Mouse (Mus musculus) lung, embryonic 15.5 days (tissue): Measurements from ENCODE around the gene Rps7. TPM values are rescaled to one million over a fixed set of nuclear protein-coding genes. Genes with fewer than 3 reads are reported as not detected.

Experiments
- ATAC-seq: fragments of 200-750 bp; cut with Nextera tagmentation; 2 replicates; pipeline ENCODE4 v1.8.0; 2017; ENCODE audit warnings: moderate number of reproducible peaks, borderline replicate concordance; ENCODE audit not compliant: low FRiP score, low TSS enrichment; ENCODE audit errors: extremely low read depth
- H3K27ac ChIP-seq: fragments of 300-500 bp; sonication (generic); 2 replicates; pipeline ENCODE4 v1.5.1; 2015; ENCODE audit warnings: moderate library complexity, mild to moderate bottlenecking, inconsistent platforms
- H3K27me3 ChIP-seq: fragments of 300-500 bp; sonication (generic); 2 replicates; pipeline ENCODE4 v1.6.1; 2015; ENCODE audit warnings: inconsistent platforms
- H3K36me3 ChIP-seq: fragments of 300-500 bp; sonication (generic); 2 replicates; pipeline ENCODE4 v1.6.1; 2015; ENCODE audit warnings: inconsistent platforms
- H3K4me1 ChIP-seq: fragments of 300-500 bp; sonication (generic); 2 replicates; pipeline ENCODE4 v1.6.1; 2015; ENCODE audit warnings: inconsistent platforms
- H3K4me2 ChIP-seq: fragments of 300-500 bp; sonication (generic); 2 replicates; pipeline ENCODE4 v1.6.1; 2015; ENCODE audit warnings: inconsistent platforms, mild to moderate bottlenecking, moderate library complexity
- H3K4me3 ChIP-seq: fragments of 300-500 bp; sonication (generic); 2 replicates; pipeline ENCODE4 v1.5.1; 2015; ENCODE audit warnings: mild to moderate bottlenecking, inconsistent platforms
- H3K9ac ChIP-seq: fragments of 300-500 bp; sonication (generic); 2 replicates; pipeline ENCODE4 v1.6.1; 2015; ENCODE audit warnings: inconsistent platforms
- H3K9me3 ChIP-seq: fragments of 300-500 bp; sonication (generic); 2 replicates; pipeline ENCODE4 v1.6.1; 2016; ENCODE audit warnings: inconsistent platforms
- WGBS: fragments of 180-500 bp; shearing (Covaris S2); methylation state at CpG from one replicate; pipeline ENCODE4 v1.1.7; 2015; 5-methylcytosine and 5-hydroxymethylcytosine counted together
- polyA plus RNA-seq: library from polyadenylated mRNA; unstranded; fragments of >200 nt; fragmentation: Nextera tagmentation; extraction: Ambion mirVana; gene quantifications from 2 replicates; pipeline ENCODE4 v1.2.1, GENCODE M21; 2015

The Rps7 gene
- polyA plus RNA-seq, 1 experiment from 2014 or later: 664 TPM

DNA sequence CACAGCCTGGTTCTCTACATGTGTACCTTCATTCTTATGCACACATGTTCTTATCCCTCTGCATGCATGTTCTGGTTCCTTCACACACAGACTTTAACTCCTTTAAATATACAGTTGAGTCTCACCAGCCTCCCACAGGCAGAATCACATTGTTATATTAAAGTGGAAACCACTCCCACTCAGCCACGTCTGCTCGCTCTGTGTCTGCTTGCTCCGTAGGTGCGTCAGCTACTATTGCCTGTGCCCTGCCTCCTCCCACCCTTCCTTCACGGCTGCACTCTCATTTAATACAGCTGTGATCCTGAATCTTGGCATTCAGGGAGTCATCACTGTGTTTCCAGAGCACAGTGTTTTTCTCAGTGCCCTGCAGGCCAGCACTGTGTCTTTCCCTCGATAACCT lies 23.4 kb downstream of the Rps7 start:
- Histone ChIP-seq H3K27me3 (no peaks in the 10 kb centered on the region), H3K4me1 (peaks cover 17% of the 10 kb centered on the region), H3K27ac (no peak overlapping the region), H3K4me2 (no peak overlapping the region), H3K9me3 (no peaks in the 10 kb centered on the region), H3K4me3 (no peak overlapping the region), H3K9ac (no peak overlapping the region), H3K36me3 (no peaks in the 10 kb centered on the region)
- WGBS: 53% methylated on average over 6 of the region's 6 CpGs
- no peak for ATAC-seq

DNA sequence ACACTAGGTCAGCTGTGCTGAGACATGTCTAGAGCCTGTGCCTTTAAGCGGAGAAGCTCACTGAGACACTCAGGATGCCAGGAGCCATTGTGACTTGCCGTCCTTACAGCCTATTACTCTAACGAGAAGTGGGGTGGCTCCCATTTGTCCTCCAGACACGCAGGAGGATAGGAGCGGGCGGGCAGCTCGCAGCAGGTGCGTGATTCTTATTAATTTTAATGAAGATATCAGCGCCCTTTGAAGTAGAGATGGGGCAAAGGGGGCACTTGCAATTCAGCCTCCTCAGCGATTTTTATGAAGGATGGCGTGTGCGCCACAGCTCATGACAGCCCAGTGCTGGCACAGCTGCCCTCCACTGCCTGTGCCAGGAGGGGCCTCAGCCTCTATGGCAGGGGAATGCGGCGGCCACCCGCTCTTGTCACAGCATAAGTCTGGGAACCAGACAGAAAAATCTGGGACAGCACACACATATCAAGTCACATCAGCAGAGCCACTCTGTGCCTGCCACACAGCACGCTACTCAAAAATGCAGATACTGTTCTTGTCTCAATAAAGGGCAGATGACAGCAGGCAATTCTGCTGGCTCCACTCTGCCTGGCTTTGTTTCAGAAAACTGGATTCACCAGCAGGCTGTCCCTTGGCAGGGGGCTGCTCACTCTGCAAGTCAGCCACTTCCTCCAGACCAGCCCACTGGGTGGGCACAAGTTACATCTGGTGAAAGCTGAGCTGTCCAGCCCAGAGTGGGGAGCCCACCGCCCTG lies 28.0 kb downstream of the Rps7 start:
- Histone ChIP-seq H3K27ac (no peak overlapping the region; the same call in 1 of the 2 replicates), H3K4me2 (no peak overlapping the region), H3K4me1 (peaks cover 12% of the 10 kb centered on the region), H3K27me3 (no peaks in the 10 kb centered on the region), H3K36me3 (no peaks in the 10 kb centered on the region), H3K9ac (no peak overlapping the region), H3K4me3 (no peak overlapping the region), H3K9me3 (no peaks in the 10 kb centered on the region)
- WGBS: 54% methylated on average over 17 of the region's 17 CpGs
- peak; percentile 45; the same call in 1 of the 2 replicates for ATAC-seq

DNA sequence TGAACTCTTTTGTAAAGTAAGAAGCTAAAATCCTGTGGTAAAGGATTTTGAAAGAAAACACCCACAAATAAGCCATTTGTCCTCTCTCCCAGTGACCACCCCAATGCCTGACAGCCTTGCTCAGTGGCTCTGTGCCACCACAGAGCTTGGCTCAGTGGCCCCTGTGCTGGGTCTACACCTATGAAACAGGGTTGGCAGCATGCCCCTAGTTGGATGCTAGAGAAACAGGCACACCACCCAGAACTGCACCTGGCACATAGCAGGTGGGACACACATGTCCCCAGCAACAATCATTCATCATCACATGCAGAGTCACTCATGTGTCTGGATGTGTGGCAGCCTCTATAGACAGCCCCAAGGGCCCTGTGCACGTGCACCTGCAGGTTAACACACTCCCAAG lies 32.3 kb downstream of the Rps7 start:
- Histone ChIP-seq H3K9me3 (no peaks in the 10 kb centered on the region), H3K9ac (no peak overlapping the region), H3K4me3 (no peak overlapping the region), H3K4me1 (peaks cover 18% of the 10 kb centered on the region), H3K27ac (no peak overlapping the region), H3K4me2 (no peak overlapping the region), H3K27me3 (no peaks in the 10 kb centered on the region), H3K36me3 (no peaks in the 10 kb centered on the region)
- WGBS: 50% methylated on average over 1 of the region's 1 CpGs
- ATAC-seq: no peak

DNA sequence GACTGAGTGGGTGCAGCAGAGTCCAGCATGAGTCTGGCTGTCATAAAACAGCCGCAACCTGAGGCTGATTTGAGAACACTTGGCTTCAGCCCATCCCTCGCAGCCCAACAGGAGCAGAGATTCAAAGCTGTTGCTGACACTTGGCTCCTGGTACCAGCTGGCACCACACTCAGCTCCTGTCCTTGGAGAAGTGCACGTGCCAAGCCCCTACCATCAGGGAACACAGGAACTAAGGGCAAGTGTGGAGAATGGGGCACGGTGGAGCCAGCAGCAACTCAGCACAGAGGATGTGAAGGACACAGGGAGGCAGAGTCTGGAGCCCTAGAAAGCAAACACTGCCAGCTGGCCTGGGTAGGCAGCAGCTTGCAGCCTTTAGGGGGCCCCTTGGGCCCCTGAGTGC lies 33.5 kb downstream of the Rps7 start:
- H3K9me3 ChIP-seq: no peaks in the 10 kb centered on the region

DNA sequence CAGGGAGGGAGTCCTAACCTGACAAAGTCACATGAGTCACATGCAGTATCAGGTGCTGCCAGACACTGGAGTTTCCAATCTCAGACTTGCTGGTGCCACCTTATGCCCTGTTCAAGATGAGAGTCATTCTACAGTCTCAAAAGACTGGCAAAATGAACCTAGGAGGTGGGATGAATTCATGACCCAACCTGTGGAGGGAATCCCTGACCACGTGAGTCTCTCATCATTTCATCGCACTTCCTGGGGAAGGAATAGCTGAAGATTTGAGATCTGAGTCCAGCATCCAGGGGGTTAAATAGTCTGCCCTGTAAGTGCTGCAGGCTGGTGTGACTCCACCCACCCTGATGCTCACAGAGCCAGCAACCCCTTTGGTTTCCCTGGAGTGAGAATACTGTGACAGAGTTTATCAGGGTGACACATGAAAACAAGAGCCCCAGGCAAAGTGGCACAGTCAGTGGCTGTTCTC lies 37.2 kb downstream of the Rps7 start:
- Histone ChIP-seq H3K4me3 (no peak overlapping the region), H3K9me3 (no peaks in the 10 kb centered on the region), H3K4me1 (peaks cover 11% of the 10 kb centered on the region; the same call in 1 of the 2 replicates), H3K4me2 (no peak overlapping the region), H3K36me3 (no peaks in the 10 kb centered on the region), H3K9ac (no peak overlapping the region), H3K27me3 (no peaks in the 10 kb centered on the region), H3K27ac (no peak overlapping the region)
- no peak for ATAC-seq
- 32% methylated on average over 2 of the region's 2 CpGs for WGBS

More for the DNA sequence above, 33.5 kb downstream of the Rps7 start:
- H3K4me2 ChIP-seq: no peak overlapping the region
- H3K36me3 ChIP-seq: no peaks in the 10 kb centered on the region
- no peaks in the 10 kb centered on the region for H3K27me3 ChIP-seq
- no peak overlapping the region for H3K9ac ChIP-seq
- peaks cover 13% of the 10 kb centered on the region for H3K4me1 ChIP-seq
- no peak overlapping the region for H3K4me3 ChIP-seq
- WGBS: 17% methylated on average over 4 of the region's 4 CpGs
- ATAC-seq: no peak
- no peak overlapping the region for H3K27ac ChIP-seq

DNA sequence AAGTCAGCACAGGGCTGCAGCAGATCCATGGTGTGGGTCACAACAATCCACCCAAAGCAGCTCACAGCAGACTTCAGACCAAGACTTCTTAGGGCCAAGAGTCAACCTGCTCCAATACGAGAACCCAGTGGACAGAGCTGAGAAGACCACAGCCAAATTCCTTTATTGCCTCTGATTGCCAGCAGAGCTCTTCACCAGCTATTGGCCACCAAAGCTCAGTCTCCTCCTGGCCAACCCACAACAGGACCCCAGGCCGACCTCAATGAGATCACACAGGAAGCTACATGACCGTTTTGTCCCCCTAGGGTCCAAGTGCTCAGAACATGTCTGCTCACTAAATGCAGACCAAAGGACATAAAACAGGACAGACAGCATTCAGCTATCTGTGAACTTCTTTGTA lies 37.6 kb downstream of the Rps7 start:
- WGBS: 50% methylated on average over 3 of the region's 3 CpGs
- ATAC-seq: no peak

DNA sequence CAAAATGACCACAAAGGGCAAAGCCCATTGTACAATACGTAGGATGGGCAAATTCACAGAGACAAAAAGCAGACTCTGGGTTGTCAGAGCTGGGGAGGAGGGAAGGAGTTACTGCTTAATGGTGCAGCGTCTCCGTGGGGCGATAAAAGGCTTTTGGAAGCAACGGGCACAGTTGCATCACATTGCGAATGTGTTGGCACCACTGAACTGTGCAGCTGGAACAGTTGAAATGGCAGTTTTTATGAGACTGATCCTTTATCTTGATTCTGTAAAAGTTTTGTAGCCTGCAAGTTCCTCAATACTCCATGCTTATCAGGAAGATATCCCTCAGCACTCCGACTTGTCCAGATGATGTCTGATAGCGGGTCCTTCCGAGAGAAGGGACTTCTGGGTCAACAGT lies 38.1 kb downstream of the Rps7 start:
- no peak for ATAC-seq
- Histone ChIP-seq H3K9ac (no peak overlapping the region), H3K27me3 (no peaks in the 10 kb centered on the region), H3K4me2 (no peak overlapping the region), H3K9me3 (no peaks in the 10 kb centered on the region), H3K36me3 (no peaks in the 10 kb centered on the region), H3K27ac (no peak overlapping the region), H3K4me1 (peaks cover 11% of the 10 kb centered on the region; the same call in 1 of the 2 replicates), H3K4me3 (no peak overlapping the region)
- WGBS: 59% methylated on average over 9 of the region's 9 CpGs

More for the DNA sequence above, 37.6 kb downstream of the Rps7 start:
- no peak overlapping the region for H3K4me2 ChIP-seq
- no peaks in the 10 kb centered on the region for H3K36me3 ChIP-seq
- H3K9ac ChIP-seq: no peak overlapping the region
- H3K4me3 ChIP-seq: no peak overlapping the region
- no peak overlapping the region for H3K27ac ChIP-seq
- no peaks in the 10 kb centered on the region for H3K27me3 ChIP-seq
- peaks cover 11% of the 10 kb centered on the region; the same call in 1 of the 2 replicates for H3K4me1 ChIP-seq
- no peaks in the 10 kb centered on the region for H3K9me3 ChIP-seq

DNA sequence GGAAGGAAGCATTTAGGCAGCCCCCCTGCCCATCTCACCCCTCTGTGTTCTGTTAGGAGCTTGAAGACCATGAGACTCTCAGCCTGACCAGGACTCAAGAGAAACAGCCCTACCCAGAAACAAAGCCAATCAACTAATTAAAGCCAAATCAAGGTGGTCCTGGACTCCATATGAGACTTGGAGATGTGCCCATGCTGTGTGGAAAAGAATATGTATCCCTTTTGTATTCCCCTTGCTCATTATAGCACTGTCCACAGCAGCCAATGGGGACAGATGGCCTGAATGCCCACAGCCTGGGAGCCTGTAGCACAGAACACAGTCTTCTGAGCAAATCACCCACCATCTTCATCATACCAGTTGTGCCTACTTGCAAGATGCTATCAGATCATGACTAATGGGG lies 38.9 kb downstream of the Rps7 start:
- H3K9me3 ChIP-seq: no peaks in the 10 kb centered on the region
- H3K27ac ChIP-seq: no peak overlapping the region
- no peak for ATAC-seq
- H3K27me3 ChIP-seq: no peaks in the 10 kb centered on the region
- 0 out of 2 replicates have a peak, but pooled peaks cover 7% of the 10 kb centered on the region for H3K4me1 ChIP-seq
- H3K36me3 ChIP-seq: no peaks in the 10 kb centered on the region
- H3K4me3 ChIP-seq: no peak overlapping the region
- no peak overlapping the region for H3K4me2 ChIP-seq
- no peak overlapping the region for H3K9ac ChIP-seq

DNA sequence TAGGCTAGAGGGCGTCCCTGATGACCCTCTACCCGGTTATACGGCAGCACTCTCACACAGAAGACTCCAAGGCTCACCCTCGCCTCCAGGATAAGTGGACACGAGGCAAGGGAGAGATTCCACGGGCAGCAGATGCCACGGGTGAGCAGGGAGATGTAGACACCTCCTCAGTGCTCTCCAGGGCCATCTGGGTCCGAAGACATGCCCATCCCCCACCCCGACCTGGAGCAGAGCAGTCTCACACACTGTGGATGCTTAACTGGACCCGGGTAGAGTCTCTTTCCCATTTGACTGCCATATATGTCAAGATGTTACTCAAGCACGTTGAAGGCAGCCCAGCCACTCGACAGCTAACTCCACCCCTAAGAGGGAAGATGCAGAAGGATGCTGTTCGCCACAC lies 45.3 kb downstream of the Rps7 start:
- no peaks in the 10 kb centered on the region for H3K36me3 ChIP-seq
- H3K27ac ChIP-seq: no peak overlapping the region
- WGBS: 32% methylated on average over 13 of the region's 13 CpGs
- H3K27me3 ChIP-seq: peaks cover 6% of the 10 kb centered on the region; the same call in 1 of the 2 replicates
- H3K9ac ChIP-seq: no peak overlapping the region
- H3K4me2 ChIP-seq: no peak overlapping the region
- H3K4me1 ChIP-seq: peaks cover 9% of the 10 kb centered on the region
- peak; percentile 21; the same call in 1 of the 2 replicates for ATAC-seq
- no peak overlapping the region for H3K4me3 ChIP-seq
- H3K9me3 ChIP-seq: no peaks in the 10 kb centered on the region

DNA sequence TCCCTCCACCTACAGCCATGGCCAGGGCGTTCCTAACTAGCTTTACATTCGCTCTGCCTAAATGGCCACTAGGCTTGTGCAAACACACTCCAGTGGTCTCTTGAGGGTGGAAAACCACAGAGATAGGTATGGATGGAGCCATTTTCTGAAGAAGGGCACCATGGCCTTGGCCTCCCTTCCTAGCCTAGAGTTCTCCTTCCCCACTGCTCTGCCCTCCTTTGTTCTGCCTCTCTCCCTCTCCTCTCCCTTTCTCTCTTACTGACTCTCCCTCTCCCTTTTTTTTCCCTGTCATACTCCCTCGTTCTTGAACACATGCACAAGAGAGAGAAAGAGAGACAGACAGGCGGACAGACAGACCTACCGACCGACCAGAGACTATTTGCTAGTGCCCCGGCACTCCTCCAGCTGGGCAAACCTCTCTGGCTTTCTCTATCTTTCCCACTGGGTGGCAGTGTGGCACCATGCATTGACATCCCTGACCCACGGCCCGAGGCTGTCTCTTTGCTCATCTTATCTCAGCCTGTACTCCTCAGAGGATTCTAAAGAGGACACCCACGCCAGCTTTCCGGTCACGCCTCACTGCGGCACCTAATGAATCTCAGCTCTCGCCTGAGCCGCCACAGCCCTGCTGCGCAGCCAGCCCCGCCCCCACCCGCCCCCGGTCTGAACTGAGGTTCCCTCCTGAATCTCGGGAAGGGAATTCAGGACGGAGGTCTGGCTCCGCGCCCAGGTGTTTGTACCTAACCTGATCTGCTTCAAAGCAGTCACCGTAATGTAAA lies 46.5 kb downstream of the Rps7 start:
- WGBS: 6% methylated on average over 24 of the region's 24 CpGs
- peak overlapping the region; percentile 36 for H3K4me3 ChIP-seq

DNA sequence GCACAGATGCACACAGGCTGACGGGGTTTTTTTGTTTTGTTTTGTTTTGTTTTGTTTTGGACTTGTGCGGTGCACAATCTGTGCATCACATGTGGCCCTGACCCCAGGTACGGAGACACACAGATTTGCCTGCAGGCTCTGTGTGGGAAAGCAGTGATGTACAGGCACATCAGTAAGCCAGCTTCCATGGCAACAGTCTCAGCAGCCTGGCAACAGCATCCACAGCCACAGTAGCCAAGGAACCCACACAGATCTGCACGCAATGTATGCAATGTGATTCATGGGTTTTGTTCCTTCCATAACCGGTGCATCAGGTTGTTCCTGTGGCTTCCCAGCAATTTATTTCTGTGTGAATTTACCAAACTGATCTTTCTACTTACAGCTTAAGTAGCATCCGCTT lies 47.8 kb downstream of the Rps7 start:
- no peak overlapping the region for H3K4me3 ChIP-seq
- WGBS: 77% methylated on average over 6 of the region's 6 CpGs
- no peaks in the 10 kb centered on the region for H3K36me3 ChIP-seq
- no peak for ATAC-seq
- H3K9me3 ChIP-seq: no peaks in the 10 kb centered on the region
- H3K27ac ChIP-seq: no peak overlapping the region
- H3K27me3 ChIP-seq: peaks cover 6% of the 10 kb centered on the region; the same call in 1 of the 2 replicates
- no peak overlapping the region for H3K4me2 ChIP-seq
- peaks cover 9% of the 10 kb centered on the region for H3K4me1 ChIP-seq
- no peak overlapping the region for H3K9ac ChIP-seq

More for the DNA sequence above, 46.5 kb downstream of the Rps7 start:
- Histone ChIP-seq H3K4me1 (peaks cover 9% of the 10 kb centered on the region), H3K4me2 (peak overlapping the region; percentile 68), H3K9ac (no peak overlapping the region), H3K27ac (no peak overlapping the region), H3K9me3 (no peaks in the 10 kb centered on the region), H3K36me3 (no peaks in the 10 kb centered on the region), H3K27me3 (peaks cover 6% of the 10 kb centered on the region; the same call in 1 of the 2 replicates)
- ATAC-seq: peak; percentile 87

DNA sequence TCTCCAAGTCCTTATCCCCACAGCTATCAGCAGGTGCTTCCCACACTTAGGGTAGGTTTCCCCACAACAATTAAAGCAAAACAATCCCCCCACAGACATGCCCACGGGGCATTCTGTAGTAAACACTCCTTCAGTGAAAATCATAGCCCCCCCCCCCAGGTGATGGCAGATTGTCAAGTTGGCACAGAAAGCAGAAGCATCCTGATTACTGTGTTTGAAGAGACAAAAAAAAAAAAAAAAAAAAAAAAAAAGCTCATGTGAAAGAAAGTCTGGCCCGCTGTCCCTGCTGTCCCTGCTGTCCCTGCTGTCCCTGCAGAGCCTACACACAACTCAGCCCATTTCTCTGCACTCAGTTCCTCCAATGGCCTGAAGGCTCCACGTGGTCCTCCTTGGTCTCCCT lies 51.7 kb downstream of the Rps7 start:
- no peak overlapping the region for H3K9ac ChIP-seq
- ATAC-seq: no peak
- H3K4me3 ChIP-seq: no peak overlapping the region
- no peak overlapping the region for H3K27ac ChIP-seq
- no peak overlapping the region for H3K4me2 ChIP-seq
- 46% methylated on average over 3 of the region's 3 CpGs for WGBS
- H3K4me1 ChIP-seq: no peaks in the 10 kb centered on the region
- no peaks in the 10 kb centered on the region for H3K27me3 ChIP-seq
- H3K9me3 ChIP-seq: no peaks in the 10 kb centered on the region
- no peaks in the 10 kb centered on the region for H3K36me3 ChIP-seq
